Mouse (Mus musculus): ENCODE data around the gene Madcam1.
"Not testable (repeated sequence)": the region's sequence is repeated elsewhere in the genome, so short reads cannot be mapped to it uniquely, and the experiment has no call there.

The Madcam1 gene

DNA sequence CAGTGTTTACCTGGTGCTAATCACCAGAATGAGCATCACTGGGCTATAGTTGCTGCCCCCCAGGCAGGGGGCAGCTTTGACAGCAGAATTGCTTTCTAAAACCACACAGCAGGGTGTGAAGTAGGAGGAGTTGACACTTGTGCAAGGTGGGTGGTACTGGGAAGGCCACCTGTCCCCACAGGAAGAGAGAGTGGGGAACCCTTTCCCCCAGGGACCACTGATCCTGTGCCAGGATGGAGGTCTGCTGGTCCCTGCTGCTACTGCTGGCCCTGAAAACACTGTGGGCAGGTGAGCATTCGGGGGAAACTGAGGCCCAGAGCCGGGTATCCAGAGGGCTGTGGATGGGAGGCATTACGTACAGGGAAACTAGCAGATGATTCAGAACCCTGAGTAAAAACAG is 24.8 kb downstream of the Madcam1 start:
- no peak for DNase-seq (ENCODE audit: low spot score)

DNA sequence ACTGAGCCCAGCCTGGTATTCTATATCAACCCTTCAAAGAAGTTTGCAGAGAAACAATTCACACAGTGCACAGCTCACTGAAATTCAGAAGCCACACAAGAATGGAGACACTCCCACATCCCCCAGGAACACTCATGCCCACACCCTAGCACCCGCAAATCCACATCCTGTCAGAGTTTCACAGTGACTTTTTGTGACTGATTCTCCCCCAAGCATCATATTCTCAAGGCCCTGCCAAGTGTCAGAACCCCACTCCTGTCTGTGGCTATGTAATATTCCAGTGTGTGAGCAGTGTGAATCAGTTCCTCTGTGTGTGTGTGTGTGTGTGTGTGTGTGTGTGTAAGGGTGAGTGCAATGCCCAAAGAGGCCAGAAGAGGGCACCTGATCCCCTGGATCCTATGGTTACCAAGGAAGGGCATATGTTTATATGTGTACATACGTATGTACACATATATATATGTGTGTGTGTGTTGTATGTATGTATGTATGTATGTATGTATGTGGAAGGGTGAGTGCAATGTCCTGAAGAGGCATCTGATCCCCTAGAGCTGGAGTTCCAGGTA is 27.7 kb downstream of the Madcam1 start:
- no peak for DNase-seq (ENCODE audit: low spot score)

- DNase-seq (ENCODE audit: low spot score) = no peak
Observed at GRCm38 (mm10) chr10:79693580-79694378, 29.4 kb downstream of the Madcam1 start.

- DNase-seq (ENCODE audit: low spot score) = no peak
Observed at GRCm38 (mm10) chr10:79694379-79694655, 30.0 kb downstream of the Madcam1 start.

DNA sequence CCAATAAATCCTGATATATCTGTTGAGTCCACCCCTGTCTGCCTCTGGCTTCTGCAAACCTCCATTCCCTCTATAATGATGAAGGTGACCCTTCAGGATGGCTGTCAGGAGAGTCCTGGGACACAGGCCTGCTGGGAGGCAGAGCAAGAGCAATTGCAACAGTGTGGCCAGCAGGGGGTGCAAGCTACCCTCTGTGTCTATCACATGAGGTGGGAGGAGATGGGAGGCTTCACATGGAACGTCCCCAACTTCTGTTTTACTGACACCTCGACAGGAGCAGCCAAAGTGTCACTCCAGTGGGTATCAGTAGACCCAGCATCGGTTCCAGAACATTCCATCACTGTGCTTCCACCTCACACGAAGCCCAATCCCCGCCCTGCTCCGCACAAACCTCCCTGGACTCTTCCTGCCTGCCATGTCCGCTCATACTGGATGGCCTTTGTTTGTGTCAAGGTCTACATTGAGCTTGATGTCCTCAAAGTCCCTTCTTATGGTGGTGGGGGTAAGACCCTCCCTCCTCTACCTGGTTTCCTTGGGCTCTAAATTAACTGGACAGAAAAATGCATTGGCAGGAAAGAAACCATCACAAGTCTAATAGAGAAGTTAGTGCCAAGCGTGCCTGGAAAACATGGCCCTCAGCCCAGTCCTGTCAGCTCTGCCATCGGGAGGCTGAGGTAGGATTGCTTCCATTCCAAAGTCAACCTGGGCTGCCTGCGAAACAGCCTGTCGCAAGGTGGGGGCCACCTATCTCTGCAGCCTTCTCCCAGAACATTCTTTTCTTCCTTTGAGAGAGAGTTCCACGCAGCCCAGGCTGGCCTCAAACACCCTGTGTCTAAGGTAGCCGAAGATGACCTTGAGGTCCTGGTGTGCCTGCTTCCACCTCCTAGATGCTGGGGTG is 31.1 kb downstream of the Madcam1 start:
- DNase-seq (ENCODE audit: low spot score) = peak; percentile 70

GRCm38 (mm10) chr10:79696129-79696651 is 31.8 kb downstream of the Madcam1 start:
- DNase-seq (ENCODE audit: low spot score) = no peak

GRCm38 (mm10) chr10:79697916-79698315 is 33.6 kb downstream of the Madcam1 start:
- DNase-seq (ENCODE audit: low spot score) = no peak

DNA sequence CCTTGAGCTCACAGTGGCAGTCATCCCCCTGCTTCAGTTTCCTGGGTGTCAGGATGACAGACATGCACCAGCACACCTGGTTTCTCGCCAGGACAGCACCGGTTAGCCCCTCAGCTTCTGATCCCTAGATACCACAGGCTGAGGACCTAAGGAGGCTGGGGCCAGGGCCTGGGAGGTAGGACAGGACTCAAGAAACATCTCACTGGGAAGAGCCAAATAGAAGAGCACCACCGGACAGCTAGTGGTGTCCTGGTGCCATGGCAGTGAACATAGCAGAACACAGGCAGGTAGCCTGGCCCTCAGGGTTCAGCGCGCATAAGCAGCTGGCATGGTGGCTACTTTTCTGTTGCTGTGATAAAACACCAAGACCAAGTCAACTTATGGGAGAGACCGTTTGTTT is 34.1 kb downstream of the Madcam1 start:
- no peak for DNase-seq (ENCODE audit: low spot score)

DNA sequence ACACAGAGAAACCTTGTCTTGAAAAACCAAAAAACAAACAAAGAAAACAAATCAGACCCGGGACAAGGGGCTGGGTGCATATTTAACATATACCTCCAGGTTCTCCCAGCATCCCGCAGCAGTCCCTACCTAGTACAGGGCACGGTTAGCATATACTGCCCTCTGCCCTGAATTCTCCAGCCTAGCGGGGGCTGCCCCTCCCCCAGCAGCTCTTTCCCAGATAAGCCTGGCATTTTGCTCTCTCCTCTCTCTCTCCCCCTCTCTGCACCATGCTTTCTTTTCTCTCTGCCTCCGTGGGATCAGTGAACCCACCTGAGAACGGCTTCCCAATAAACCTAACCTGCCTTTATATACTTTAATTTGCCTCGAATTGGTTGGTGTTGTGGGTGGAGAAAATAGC is 36.3 kb downstream of the Madcam1 start:
- DNase-seq (ENCODE audit: low spot score) = no peak

DNA sequence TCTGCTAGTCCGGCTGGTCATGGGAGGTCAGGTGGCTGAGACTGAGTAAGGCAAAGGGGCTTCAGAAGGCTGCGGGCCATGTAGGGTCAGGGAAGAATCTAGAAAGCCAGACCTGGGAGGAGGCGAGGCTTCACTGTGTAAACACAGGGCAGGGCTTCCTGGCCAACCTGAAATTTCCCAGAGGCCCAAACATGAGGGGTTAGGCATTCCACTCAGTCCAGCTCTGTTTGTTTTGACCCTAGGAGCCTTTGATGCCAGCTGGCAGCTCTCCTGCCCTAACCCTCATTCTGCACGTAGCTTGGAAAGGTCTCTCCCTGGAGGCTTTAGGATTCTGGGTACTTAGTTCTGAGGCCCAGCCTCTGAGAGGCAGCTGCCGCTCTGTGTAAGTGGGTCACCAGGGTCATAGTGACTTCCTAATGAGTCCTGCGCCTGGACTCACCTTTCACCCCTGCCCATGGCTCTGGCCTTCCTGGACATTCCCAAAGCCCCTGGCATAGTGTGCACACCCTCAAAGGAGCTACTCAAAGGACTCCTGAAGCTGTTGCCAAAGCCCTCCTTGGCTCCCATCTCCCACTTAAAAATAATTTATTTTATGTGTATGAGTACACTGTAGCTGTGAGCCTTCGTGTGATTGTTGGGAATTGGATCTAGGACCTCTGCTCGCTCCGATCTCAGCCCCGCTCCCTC is 37.2 kb downstream of the Madcam1 start:
- no peak for DNase-seq (ENCODE audit: low spot score)

GRCm38 (mm10) chr10:79702970-79703369 is 38.6 kb downstream of the Madcam1 start:
- not testable (repeated sequence) for DNase-seq (ENCODE audit: low spot score)

GRCm38 (mm10) chr10:79703541-79703940 is 39.2 kb downstream of the Madcam1 start:
- no peak for DNase-seq (ENCODE audit: low spot score)

- DNase-seq (ENCODE audit: low spot score) = peak; percentile 99
Observed at GRCm38 (mm10) chr10:79704065-79704969, 40.0 kb downstream of the Madcam1 start, which contains the start of gene Bsg. Bsg (plus strand) TSS chr10:79704491.

- no peak for DNase-seq (ENCODE audit: low spot score)
Observed at GRCm38 (mm10) chr10:79704970-79705360, 40.6 kb downstream of the Madcam1 start.

- DNase-seq (ENCODE audit: low spot score) = peak; percentile 91
Observed at GRCm38 (mm10) chr10:79705951-79706350, 41.6 kb downstream of the Madcam1 start.

DNA sequence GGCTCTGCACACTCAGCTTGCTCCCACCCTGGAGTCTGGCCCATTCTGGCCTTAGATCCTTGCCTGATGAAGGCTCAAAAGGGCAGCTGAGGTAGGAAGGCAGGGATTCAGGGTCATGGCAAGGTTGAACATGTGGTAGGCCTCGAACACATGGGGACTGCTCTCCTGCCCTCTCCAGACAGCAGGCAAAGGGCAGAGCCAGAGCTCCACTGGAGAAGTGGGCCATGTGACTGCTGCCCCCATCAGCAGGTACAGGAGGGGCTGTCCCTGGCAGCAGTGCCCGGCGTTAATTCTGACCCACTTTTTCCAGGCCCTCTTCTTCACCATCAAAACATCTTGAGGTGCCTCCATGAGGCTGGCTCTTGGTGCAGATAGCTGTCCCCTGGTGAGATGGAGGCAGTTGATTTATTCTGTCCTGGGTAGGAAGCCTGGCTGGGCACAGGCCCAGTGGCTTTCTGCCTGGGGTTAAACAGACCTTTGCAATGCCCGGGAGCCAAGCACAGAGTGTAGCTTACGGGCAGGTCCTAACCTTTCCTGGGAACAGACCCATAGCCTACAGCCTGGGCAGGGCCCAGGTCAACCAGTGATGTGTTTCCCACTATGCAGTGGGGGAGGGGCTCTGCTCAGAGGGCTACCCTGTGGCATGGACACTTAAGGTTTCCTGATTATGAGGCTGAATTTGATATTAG is 42.2 kb downstream of the Madcam1 start:
- no peak for DNase-seq (ENCODE audit: low spot score)

GRCm38 (mm10) chr10:79707162-79707561 is 42.8 kb downstream of the Madcam1 start:
- DNase-seq (ENCODE audit: low spot score) = no peak

- DNase-seq (ENCODE audit: low spot score) = no peak
Observed at GRCm38 (mm10) chr10:79707759-79708158, 43.4 kb downstream of the Madcam1 start.

GRCm38 (mm10) chr10:79708668-79709067 is 44.3 kb downstream of the Madcam1 start:
- DNase-seq (ENCODE audit: low spot score) = no peak

GRCm38 (mm10) chr10:79709307-79709706 is 44.9 kb downstream of the Madcam1 start:
- no peak for DNase-seq (ENCODE audit: low spot score)
